Mouse (Mus musculus) cerebellum, postnatal 25 days (tissue): ENCODE results near the gene Hck.
A peak's percentile ranks its signal among the peaks of the same experiment; 100 is the strongest.

Experiments used
- DNase-seq, 2 experiments: peaks; one replicate each; pipeline ENCODE4 v3.0.0; 2021; ENCODE audit warnings: mixed read lengths in 2 of 2

Hck gene

DNA sequence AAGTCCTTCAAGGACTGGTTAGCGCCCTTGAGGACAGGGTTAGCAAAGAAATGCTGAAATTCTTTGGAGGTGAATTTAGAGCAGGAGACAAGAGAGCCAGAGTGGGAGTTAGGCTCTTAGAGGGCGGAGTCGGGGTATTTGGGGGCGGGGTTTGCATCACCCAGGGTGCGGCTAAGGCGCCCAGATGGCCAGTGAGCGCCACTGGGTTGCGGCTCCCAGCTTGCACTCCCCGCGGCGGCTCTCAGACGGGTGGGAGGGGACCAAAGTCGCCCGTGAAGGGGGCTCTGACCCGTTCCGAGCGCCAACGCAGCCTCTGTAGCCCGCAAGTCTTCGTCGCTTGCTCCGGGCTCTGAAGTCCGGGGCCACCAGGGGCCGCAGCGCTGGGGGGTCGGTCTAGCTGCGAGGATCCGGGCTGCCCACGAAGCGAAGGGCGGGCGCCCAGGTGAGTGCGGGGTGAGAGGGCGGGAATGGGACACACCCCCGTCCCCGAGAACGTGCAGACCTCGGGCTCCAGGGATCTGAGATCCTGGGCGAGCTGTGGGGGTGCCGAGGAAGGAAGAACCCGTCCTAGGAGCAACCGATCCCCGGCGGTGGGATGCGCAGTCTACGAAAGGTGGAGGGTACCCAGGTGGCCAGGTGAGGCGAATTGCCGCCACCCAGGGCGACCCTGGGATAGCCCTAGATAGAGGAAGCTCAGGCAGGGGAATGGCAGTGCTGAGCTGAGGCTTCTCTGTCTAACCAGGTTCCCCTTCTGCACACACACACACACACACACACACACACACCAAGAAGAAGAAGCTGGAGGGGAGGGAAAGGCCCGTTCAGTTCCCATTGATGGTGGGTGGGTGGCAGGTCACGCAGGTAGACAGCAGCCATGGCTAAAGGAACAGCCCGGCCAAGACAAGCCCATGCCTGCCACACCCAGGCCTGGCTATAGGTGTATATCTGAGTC is at the start of gene Hck:
Gene Hck, plus strand, starts transcription at position 156 of the 952 bp plus-strand sequence.
- DNase-seq = peak; percentile 10 to 34

DNA sequence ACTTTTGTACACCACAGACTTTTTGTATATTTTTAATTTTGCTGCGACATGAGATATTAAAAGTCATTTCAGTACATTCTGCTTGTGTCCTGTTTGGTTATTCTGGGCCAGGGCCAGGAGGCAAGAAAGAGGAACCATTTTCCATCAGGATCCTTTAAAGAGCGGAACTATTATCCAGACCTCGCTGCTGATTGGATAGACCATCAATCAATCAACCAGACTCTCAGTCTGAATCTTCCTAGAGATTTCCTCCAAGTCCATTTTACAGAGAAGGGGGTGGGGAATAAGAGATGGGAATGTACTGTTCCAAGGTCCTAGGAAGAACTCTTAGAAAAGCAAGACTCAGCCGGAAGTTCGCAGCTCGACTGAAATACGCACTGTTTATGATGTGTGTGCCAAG is 48.1 kb upstream of the Hck start:
- DNase-seq = no peak

DNA sequence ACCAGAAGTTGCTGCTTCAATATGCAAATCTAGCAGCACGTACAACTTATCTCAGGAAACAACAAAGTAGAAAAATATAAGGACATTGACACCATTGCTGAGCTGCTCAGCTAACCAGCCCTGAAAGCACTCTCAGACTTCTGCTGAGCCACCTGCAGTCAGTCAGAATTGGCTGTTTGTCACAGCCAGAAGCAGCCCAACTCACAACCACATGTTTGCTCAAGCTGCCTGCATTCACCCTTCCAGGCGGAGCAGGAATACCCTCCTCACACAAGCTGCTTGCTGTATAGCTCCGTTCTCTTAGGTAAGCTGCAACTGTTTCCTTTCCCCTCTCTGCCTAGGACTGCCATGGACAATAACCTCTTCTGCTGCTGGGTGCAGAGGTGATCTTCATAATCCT is 44.9 kb upstream of the Hck start:
- peak in 1 of 2 experiments; percentile 8 for DNase-seq

DNA sequence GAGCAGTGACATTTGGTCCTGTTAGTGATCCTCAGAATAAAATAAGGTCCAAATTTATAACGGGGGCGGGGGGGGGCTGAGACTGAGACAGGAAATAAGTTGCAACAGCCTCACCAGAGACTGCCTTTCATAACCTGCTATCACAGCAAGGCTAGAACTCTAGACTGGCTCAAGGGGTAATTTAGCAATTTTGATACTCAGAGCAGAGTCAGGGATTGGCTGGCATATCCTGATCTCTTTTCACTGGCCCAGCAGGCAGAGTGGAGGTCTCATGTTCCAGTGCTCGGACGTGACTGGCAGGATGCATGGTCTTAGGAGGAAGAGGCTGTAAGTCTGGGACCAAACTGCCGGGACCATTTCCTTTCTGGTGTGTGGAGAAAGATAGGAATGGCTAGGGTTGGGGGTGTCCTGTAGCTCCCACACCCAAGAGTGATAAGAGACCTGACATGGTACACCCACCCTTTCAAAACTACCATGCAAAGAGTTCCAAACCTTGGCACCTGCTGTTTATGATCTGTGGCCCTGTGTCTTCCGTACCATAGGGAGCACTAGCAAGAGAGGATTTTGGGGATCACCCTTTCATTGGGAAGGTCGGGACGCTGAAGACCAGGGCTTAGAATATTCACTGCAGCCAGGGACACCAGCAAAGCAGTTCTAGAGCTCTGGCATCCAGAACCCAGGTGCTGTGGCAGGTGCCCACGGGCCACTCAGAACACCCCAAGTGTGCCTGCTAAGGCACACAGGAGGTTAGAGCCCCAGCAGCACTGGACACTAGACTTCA is 43.9 kb upstream of the Hck start:
- DNase-seq = no peak

DNA sequence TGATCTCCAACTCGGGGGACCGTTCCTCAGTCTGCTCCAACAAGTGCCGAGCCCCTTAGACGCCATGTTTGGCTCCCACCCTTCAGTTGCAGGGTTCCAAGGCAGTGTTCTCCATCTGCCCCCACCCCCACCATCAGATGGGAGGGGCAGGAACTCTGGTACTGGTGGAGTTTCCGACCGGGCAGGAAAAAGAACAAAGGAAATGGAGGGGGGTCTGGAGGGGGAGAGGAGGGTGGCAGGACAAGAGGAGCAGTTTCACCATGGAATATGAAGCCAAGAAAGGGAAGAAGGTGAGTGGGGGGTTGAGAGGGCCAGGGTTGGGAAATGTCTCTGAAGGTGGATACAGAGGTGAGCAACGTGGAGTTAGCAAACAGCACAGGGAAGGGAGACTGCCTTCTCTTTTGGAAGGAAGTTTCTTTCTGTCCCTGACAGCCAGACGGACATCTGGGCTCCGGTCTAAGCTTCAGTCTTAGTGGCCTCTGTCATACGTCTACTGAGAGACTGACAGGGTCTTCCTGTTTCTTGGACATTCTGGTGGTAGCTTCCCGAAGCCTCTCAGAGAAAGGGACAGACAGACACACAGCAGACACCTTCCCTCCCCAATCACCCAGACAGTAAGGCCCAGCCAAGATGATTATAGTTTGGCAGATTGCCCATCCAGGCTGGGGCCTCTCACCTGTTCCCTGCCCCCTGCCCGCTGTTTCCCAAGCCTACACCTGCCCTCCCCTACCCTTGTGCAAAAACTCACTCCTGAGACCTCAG is 42.3 kb upstream of the Hck start, which contains the start of gene Ccm2l:
Gene Ccm2l, plus strand, starts transcription at position 209 of the 762 bp plus-strand sequence.
- no peak for DNase-seq

DNA sequence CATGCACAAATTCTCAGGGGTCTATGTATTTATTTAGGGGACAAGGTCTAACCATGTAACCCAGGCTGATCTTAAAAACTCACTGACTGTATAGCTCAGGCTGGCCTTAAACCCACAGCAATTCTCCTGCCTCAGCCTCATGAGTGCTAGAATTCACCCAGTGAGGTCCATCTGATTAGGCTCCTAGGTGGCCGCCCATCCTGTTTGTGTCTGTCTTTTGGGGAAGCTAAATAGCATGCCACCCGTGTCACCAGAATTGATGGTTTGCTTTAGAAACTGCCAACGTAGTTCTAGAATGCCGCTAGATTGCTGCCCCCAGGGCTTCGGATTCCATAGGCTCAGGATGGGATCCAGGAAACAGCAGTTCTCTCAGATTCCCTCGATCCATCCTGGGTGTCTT is 41.3 kb upstream of the Hck start:
- no peak for DNase-seq

DNA sequence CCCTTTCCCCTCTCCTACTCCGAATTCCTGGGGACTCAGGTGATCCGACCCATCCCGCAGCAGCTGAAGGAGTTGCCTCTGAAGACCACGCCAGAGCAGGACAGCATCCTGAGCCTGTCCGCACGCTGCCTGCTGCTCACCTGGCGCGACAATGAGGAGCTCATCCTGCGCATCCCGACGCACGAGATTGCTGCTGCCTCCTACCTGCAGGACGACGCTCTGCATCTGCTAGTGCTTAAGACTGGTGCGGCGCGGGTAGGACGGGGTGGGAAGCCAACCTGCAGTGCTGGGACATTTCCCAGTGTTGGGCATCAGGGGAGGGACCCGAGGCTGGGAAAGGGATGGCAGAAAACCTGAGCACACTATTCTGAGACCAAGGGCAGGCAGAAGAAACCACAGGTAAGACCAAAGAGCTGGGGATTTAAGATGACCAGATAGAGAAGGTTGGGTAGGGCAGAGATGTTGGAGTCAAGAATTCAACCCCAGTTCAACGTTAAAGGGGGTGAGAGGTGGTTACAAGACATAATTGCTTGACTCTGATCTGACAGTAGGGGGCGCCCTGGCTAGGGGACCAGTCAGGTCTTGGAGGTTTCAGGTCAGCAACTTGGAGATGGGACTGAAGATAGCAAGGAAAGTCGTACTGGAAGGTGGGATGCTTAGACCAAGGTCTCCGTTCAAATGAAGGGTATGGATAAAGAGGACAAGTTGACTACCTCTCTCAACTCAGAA is 37.3 kb upstream of the Hck start:
- peak; percentile 59 to 75 for DNase-seq

DNA sequence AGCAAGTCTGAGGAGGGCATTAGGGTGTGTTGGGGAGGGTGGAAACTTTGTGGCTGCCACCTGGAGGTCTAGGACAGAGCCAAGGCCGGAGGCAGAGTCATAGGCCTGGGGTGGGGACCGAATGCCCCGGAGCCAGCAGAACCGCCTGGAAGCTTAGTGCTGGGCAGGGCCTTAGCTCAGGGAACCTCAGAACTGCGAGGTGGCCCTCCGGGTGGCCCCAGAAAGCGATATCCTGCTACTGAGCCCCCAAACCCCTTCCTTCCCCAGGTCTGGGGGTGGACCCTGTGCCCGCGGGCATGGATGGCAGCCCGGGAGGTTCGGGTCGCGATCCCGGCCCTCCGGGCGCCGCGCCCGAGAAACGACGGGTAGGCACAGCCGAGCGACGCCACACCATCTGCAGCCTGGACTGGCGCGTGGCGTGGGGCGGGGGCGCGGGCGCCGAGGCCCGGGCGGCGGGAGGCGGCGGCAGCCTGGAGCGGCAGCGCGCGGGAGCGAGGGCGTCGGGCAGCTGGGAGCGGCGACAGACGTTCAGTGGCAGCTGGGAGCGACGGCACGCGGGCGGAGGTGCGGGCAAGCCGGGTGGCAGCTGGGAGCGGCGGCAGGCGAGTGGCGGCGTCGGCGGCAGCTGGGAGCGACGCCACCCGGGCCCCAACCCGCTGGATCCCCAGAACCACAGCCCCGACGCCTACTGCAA is 36.6 kb upstream of the Hck start:
- peak; percentile 46 to 70 for DNase-seq

DNA sequence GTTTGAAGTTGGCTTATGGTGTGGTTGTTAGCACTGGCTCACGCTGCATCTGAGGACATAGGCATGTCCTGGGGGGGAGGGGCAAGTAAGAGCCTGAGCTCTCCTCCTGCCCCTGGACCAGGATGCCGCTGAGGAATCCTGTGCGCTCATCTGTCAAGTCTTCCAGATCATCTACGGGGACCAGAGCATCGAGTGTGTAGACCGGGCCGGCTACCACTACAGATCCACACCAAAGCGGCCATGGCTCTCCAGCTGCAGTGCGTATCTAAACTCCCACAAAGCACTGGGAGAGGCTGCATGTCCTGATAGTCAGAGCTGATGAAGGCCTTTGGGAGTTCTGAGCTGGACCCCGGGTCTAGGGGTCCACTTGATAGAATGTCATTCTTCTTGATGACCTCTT is 33.6 kb upstream of the Hck start:
- DNase-seq = no peak

DNA sequence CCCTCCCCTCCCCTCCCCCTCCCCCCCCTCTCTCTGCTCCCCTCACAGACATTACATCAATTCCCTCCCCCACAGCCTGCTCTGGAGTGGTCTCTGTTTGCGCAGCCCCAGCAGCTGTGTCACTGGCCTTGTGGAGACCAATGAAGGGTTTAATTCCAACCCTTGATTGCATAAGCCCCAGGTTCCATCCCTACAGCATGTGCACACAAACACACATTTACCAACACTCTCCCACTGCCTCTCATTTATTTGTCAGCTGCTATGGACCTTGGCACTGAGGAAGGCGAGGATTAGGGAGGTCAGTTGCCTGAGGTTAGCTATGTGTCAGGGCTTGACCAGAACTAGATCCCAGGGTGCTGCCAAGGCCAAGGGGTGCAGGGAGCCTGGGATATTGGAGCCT is 32.3 kb upstream of the Hck start:
- no peak for DNase-seq

DNA sequence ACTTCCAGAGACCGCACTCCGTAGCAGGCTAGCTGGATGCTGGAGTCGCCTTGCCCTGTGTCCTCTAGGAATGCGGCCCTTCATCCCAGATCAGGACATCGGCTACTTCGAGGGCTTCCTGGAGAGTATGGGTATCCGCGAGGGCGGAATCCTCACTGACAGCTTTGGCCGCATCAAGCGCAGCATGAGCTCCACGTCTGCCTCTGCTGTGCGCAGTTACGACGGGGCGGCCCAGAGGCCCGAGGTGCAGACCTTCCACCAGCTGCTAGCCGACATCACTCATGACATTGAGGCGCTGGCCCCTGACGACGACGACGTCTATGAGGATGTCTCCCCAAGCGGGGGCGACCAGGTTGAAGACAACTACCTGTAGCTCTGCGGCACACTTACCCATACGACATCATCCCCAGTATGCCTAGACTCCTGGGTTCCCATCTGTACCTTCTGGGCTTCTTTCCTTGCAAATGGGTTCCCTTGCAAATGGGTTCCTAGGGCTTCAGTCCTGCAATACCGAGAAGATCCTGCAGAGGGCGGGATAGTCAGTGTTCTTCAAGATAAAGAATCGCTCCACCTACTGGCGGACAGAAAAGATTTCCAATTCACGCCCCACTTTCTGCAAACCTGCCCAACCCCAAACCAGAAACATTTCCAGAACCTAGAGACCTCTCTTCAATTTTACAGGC is 27.3 kb upstream of the Hck start:
- peak; percentile 84 to 90 for DNase-seq

DNA sequence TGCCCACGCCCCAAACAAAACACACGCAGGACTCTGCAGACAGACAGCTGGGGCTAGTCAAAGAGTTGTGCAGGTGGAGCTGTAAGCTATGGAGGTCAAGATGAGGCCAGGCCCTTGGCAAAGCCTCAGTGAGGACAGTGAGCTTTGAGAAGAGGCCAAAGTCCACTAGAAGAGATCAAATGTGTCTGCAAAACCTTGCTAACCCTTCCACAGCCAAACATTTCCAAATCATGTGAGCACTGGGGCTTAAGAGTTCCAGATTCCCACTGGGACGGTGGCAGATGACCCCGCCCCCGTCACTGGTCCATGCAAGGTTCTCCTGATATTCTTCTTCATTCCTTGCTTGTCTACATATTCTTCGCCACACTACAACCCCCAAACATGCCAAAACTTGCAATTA is 26.4 kb upstream of the Hck start:
- DNase-seq = no peak

DNA sequence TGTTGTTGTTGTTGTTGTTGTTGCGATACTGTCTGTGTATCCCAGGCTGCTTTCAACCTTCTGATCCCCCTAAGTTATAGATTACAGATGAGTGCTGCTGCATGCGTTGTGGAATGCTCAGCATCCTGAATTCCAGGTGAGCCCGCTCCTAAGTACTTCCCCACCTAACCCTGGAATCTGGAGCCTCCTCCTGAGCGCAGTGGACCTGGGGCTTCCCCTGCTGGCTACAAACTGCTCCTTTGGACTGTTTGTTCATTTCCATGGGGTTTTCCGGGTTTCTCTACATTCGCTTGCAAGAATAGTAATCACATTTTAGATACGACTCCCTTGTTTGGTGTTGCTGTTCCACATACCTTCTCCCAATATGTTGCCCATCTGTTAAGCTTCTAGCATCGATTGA is 25.0 kb upstream of the Hck start:
- DNase-seq = no peak

DNA sequence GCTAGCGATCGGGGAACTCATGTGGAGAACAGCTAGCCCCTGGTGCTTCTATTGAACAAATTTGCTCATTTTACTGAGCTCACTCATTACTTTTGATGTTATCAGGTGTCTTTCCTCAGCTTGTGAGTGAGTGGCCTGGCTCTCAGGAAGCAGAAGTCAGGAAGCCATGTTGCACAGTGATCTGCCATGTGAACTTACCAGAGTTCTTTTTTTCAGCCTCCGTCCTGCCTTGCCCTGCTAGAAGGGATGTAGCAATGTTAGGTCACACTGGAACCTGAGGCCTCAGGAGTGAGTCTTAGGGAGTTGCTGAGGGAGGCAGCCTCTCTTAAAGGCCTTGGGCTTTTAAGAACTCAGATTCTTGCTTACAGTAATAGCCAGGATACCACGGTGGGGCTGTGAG is 24.4 kb upstream of the Hck start:
- no peak for DNase-seq

DNA sequence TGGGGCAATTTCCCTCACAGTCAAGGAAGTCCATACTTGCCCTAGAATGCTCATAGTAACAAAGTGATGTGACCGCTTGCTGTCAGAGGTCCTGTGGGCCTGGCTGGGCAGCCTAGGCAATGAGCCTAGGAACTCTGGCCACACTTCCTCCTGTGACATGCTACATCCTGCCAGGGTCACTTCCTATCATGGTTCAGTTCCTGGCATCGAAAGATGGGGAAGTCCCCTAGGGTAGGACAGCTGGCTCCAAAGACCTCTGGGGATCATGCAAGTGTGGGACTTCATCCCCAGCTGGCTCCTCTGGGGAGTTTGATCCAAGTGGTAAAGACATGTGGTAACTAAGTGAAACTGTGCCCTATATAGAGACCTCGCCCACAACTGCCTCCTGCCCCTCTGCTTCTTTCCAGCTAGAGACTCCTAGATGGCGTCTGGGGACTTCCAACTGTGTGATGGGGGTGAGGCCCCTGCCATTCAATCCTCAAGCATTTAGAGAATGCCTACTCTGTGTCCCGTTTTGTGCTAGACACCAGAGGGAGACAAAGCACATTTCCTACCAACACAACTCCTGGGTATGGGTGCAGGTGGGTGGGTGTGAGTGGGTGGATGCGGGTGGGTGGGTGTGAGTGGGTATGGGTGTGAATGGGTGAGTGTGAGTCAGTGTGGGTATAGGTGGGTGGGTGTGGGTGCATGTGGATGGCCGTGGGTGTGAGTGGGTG is 23.8 kb upstream of the Hck start:
- no peak for DNase-seq

DNA sequence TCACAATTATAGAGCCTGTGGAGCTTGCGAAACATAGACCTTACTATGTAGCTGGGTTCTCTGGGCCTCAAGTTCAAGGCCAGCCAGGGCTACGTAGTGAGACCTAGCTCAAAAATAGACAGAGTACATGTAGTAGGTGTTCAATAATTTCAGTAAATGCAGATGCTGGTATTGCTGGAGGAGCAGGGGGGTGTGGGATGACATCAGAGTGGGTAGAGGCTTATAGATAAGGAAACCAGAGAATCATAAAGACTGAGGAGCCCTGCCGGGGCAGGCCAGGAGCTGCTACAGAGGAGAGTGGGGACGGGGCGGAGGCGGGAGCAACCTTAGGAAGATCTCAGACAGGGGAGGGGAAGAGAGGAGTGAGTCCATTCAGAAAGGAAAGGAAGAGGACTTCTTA is 22.7 kb upstream of the Hck start:
- DNase-seq = no peak

DNA sequence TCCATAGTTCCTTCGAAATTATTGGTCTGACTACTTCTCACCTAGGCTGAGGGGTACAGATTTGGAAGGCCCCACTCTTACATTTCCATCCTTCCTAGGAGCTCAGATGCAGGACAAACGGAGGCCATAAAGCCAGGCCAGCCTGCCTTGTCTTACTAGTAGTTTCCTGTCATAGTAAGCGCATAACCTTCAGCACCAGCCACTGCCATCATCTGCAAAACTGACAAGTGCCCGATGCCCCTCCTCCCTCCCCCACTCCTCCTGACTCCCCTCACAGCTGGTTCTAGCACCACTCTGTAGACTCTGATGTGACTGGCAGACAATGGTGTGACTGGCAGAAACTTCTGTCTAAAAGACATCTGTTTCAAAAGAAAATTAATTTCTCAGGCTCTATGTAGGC is 22.1 kb upstream of the Hck start:
- DNase-seq = no peak

DNA sequence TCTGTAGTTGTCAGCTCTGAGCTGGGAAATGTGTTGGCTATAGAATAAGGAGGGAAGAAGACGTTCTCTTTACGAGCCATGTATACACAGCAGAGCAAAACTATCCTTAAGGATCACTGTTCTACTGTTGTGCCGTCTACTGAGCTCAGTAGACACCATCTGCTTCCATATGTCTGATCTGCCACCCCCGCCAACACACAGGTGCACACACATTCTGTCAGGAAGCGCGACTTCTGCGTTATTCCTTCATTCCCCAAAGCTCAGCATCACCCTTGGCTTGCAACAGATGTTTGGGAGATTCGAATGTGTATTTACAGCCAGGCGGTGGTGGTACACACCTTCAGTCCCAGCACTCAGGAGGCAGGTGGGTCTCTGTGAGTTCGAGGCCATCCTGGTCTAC is 21.2 kb upstream of the Hck start:
- DNase-seq = no peak

DNA sequence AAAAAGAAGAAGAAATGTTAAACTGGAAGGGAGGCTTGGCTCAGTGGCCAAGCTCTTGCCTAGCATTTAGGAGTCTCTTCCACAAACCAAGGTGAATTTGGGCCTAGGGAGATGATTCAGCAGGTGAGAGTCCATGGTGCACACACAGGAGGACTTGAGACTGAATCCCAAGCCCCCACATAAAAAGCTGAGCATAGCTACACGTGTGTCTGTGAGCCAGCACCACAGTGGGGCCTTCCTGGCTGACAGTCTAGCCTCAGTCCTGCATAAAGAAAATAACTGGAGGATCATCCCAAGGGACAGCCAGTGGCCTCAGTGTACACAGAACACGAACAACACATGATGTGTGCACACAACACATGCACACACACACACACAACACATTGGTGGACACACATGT is 19.0 kb upstream of the Hck start:
- no peak for DNase-seq

DNA sequence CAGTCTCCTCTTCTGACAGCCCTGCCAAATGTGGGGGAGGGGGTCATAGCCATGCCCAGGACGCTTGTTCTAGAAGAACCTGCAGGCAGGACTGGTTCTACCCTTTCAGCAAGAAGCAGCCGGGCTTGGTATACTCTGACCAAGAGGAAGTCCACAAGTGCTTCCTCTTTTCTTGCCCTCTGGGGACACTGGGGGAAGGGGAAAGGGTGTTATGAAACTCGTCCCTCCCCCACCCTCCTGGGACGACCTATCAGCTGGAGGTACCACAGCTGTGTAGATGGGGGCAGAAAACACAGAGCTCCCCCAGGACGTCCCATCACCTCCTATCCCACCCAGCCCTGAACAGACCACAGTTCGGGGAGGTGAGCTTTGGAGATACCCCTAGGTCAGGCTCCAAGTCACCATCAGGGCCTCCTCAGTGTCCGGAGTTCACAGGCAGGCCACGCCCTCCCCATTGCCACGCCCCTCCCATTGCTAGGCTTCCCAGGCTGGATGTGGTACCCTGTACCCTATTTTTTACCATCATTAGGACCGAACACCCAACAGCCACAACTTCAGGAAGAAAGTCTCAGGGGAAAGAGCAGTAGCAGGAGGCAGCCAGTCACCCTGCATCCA is 17.6 kb upstream of the Hck start:
- DNase-seq = no peak
